Mouse (Mus musculus) lung, embryonic 15.5 days (tissue): ENCODE measurements around the gene Oas2. TPM values are rescaled to one million over a fixed set of nuclear protein-coding genes. Genes with fewer than 3 reads are reported as not detected.

Experiments used
- ATAC-seq: fragments of 200-750 bp; cut with Nextera tagmentation; 2 replicates; pipeline ENCODE4 v1.8.0; 2017; ENCODE audit warnings: moderate number of reproducible peaks, borderline replicate concordance; ENCODE audit not compliant: low FRiP score, low TSS enrichment; ENCODE audit errors: extremely low read depth
- H3K27ac ChIP-seq: fragments of 300-500 bp; sonication (generic); 2 replicates; pipeline ENCODE4 v1.5.1; 2015; ENCODE audit warnings: moderate library complexity, mild to moderate bottlenecking, inconsistent platforms
- H3K27me3 ChIP-seq: fragments of 300-500 bp; sonication (generic); 2 replicates; pipeline ENCODE4 v1.6.1; 2015; ENCODE audit warnings: inconsistent platforms
- H3K36me3 ChIP-seq: fragments of 300-500 bp; sonication (generic); 2 replicates; pipeline ENCODE4 v1.6.1; 2015; ENCODE audit warnings: inconsistent platforms
- H3K4me1 ChIP-seq: fragments of 300-500 bp; sonication (generic); 2 replicates; pipeline ENCODE4 v1.6.1; 2015; ENCODE audit warnings: inconsistent platforms
- H3K4me2 ChIP-seq: fragments of 300-500 bp; sonication (generic); 2 replicates; pipeline ENCODE4 v1.6.1; 2015; ENCODE audit warnings: inconsistent platforms, mild to moderate bottlenecking, moderate library complexity
- H3K4me3 ChIP-seq: fragments of 300-500 bp; sonication (generic); 2 replicates; pipeline ENCODE4 v1.5.1; 2015; ENCODE audit warnings: mild to moderate bottlenecking, inconsistent platforms
- H3K9ac ChIP-seq: fragments of 300-500 bp; sonication (generic); 2 replicates; pipeline ENCODE4 v1.6.1; 2015; ENCODE audit warnings: inconsistent platforms
- H3K9me3 ChIP-seq: fragments of 300-500 bp; sonication (generic); 2 replicates; pipeline ENCODE4 v1.6.1; 2016; ENCODE audit warnings: inconsistent platforms
- WGBS: fragments of 180-500 bp; shearing (Covaris S2); methylation state at CpG from one replicate; pipeline ENCODE4 v1.1.7; 2015; 5-methylcytosine and 5-hydroxymethylcytosine counted together
- polyA plus RNA-seq: library from polyadenylated mRNA; unstranded; fragments of >200 nt; fragmentation: Nextera tagmentation; extraction: Ambion mirVana; gene quantifications from 2 replicates; pipeline ENCODE4 v1.2.1, GENCODE M21; 2015

Oas2 gene
- polyA plus RNA-seq, 1 experiment from 2014 or later, result 0.34 TPM

- no peaks in the 10 kb centered on the region for H3K4me1 ChIP-seq
- H3K9ac ChIP-seq, result no peak overlapping the region
- H3K9me3 ChIP-seq, result no peaks in the 10 kb centered on the region
- no peaks in the 10 kb centered on the region for H3K36me3 ChIP-seq
- peak overlapping the region; percentile 3; the same call in 1 of the 2 replicates for H3K4me3 ChIP-seq
- WGBS, result 17% methylated on average over 35 of the region's 38 CpGs
- H3K27ac ChIP-seq, result no peak overlapping the region
- H3K4me2 ChIP-seq, result peak overlapping the region; percentile 26; the same call in 1 of the 2 replicates
- H3K27me3 ChIP-seq, result peaks cover 71% of the 10 kb centered on the region
- no peak for ATAC-seq
Measured at GRCm38 (mm10) chr5:120693931-120694694, 55.5 kb downstream of the Oas2 start.

DNA sequence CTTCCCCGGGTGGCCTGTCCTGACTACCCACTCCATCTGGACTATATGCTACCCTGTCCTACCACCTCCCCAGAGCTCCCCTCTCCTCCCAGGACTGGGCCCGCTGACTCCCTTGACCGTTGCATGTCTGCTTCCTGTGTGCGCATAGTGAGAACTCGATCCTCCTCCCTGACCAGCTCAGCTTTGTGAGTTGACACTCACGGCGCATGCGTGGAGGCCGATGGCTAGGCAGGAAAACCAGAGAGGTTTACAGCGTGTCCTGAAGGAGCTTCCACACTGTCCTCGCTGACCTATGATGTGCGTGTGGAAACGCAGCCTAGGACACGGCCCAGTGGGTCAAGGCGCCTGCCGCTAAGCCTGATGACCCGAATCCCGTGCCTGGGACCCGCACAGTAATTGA lies 57.6 kb downstream of the Oas2 start:
- Histone ChIP-seq H3K36me3 (no peaks in the 10 kb centered on the region), H3K4me1 (no peaks in the 10 kb centered on the region), H3K4me3 (no peak overlapping the region), H3K9ac (no peak overlapping the region), H3K9me3 (no peaks in the 10 kb centered on the region), H3K27me3 (peaks cover 56% of the 10 kb centered on the region), H3K27ac (no peak overlapping the region), H3K4me2 (no peak overlapping the region)
- ATAC-seq, result no peak
- WGBS, result 65% methylated on average over 19 of the region's 19 CpGs

GRCm38 (mm10) chr5:120690417-120690816 lies 59.2 kb downstream of the Oas2 start:
- Histone ChIP-seq H3K9ac (no peak overlapping the region), H3K27me3 (peaks cover 40% of the 10 kb centered on the region), H3K36me3 (no peaks in the 10 kb centered on the region), H3K9me3 (no peaks in the 10 kb centered on the region), H3K4me1 (no peaks in the 10 kb centered on the region), H3K27ac (no peak overlapping the region), H3K4me3 (no peak overlapping the region), H3K4me2 (no peak overlapping the region)
- ATAC-seq, result no peak
- WGBS, result 39% methylated on average over 4 of the region's 4 CpGs

- Histone ChIP-seq H3K4me3 (no peak overlapping the region), H3K9me3 (no peaks in the 10 kb centered on the region), H3K27ac (no peak overlapping the region), H3K27me3 (peaks cover 30% of the 10 kb centered on the region), H3K4me1 (no peaks in the 10 kb centered on the region), H3K36me3 (no peaks in the 10 kb centered on the region), H3K9ac (no peak overlapping the region), H3K4me2 (no peak overlapping the region)
- no peak for ATAC-seq
- WGBS, result 14% methylated on average over 4 of the region's 4 CpGs
Measured at GRCm38 (mm10) chr5:120688434-120688833, 61.2 kb downstream of the Oas2 start.

DNA sequence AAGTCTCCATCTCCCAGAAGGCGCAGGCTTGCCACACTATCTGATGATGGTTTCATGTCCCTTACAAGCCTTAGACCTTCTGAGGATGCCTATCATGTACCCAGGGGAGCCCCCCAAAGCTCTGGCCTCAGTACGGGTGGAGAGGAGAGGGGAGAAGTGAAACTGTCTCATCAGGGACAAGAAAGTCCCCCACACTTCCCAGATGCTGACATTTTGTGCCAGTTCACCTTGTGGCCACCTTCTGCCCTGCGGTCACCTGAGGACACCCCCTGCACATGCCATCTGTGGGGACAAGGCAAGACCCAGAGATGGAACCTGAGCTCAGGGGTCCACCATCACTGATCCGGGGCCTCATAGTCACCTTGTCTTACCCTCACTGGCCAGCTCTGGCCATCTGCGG lies 61.8 kb downstream of the Oas2 start:
- H3K4me1 ChIP-seq, result no peaks in the 10 kb centered on the region
- H3K36me3 ChIP-seq, result no peaks in the 10 kb centered on the region
- 86% methylated on average over 5 of the region's 5 CpGs for WGBS
- no peaks in the 10 kb centered on the region for H3K9me3 ChIP-seq
- H3K9ac ChIP-seq, result no peak overlapping the region
- H3K27ac ChIP-seq, result no peak overlapping the region
- H3K27me3 ChIP-seq, result peaks cover 30% of the 10 kb centered on the region
- H3K4me3 ChIP-seq, result no peak overlapping the region
- no peak overlapping the region for H3K4me2 ChIP-seq
- ATAC-seq, result no peak

DNA sequence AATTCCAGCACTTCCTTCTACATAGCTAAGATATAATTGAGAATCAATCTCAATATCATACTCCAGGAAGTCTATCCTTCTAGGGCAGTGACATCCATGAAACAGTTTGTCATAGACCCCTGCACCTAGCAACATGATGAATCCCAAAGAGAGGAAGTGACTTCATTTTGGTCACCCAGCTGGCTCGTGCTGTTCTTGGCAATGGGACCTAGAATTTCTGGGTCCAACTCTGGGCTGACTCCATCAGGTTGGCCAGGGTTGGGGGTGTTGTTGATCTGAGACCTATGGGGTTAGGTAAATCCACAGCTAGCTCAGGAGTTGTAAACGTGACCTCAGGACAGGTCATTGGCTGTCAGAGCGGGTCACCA lies 62.2 kb downstream of the Oas2 start:
- no peak overlapping the region for H3K27ac ChIP-seq
- no peaks in the 10 kb centered on the region for H3K4me1 ChIP-seq
- no peak overlapping the region for H3K4me2 ChIP-seq
- H3K9ac ChIP-seq, result no peak overlapping the region
- 57% methylated on average over 3 of the region's 3 CpGs for WGBS
- H3K9me3 ChIP-seq, result no peaks in the 10 kb centered on the region
- ATAC-seq, result no peak
- no peaks in the 10 kb centered on the region for H3K36me3 ChIP-seq
- H3K27me3 ChIP-seq, result peaks cover 30% of the 10 kb centered on the region
- H3K4me3 ChIP-seq, result no peak overlapping the region

DNA sequence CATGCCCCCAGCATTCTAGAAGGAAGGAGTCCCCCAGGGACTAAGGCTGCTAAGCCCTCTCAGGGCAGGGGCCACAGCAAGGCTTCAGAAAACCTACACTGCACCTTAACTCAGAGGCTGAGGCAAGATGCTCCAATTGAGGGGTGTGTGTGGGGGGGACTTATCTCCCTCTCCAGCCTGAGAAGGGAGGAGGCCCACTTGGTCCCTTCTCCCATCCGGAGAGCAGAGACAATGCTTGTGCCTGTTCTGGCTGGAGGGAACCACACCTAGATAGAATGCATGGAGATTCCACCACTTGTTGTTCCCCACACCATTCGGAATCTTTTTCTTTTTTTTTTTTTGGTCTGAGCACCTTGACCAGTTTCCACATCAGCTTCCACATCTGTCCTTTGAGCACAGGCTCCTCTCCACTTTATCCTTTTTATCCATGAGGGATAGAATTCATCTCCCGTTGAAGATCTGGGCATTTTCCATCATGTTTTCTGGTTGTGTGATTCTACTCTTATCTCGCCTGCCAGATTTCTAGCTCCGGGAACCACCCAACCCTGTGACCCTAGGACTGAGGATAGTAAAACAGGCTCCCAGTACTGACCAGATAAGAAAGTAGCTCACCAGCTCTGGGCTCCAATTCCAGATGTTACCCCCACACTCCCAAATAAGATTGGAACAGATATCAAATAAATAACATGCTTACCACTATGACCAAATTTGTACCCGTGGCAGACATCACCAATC lies 62.7 kb downstream of the Oas2 start:
- H3K36me3 ChIP-seq, result no peaks in the 10 kb centered on the region
- peaks cover 30% of the 10 kb centered on the region for H3K27me3 ChIP-seq
- no peaks in the 10 kb centered on the region for H3K4me1 ChIP-seq
- ATAC-seq, result no peak
- no peak overlapping the region for H3K27ac ChIP-seq
- H3K4me2 ChIP-seq, result no peak overlapping the region
- no peak overlapping the region for H3K9ac ChIP-seq
- no peaks in the 10 kb centered on the region for H3K9me3 ChIP-seq
- 63% methylated on average over 6 of the region's 6 CpGs for WGBS
- H3K4me3 ChIP-seq, result no peak overlapping the region

- Histone ChIP-seq H3K9ac (no peak overlapping the region), H3K36me3 (no peaks in the 10 kb centered on the region), H3K27me3 (peaks cover 30% of the 10 kb centered on the region), H3K9me3 (no peaks in the 10 kb centered on the region), H3K27ac (no peak overlapping the region), H3K4me1 (peaks cover under 1% of the 10 kb centered on the region; the same call in 1 of the 2 replicates), H3K4me3 (no peak overlapping the region), H3K4me2 (no peak overlapping the region)
- 64% methylated on average over 8 of the region's 8 CpGs for WGBS
- ATAC-seq, result no peak
Measured at GRCm38 (mm10) chr5:120685678-120686077, 64.0 kb downstream of the Oas2 start.

GRCm38 (mm10) chr5:120682982-120683771 lies 66.5 kb downstream of the Oas2 start:
- H3K27me3 ChIP-seq, result peaks cover 30% of the 10 kb centered on the region
- H3K4me1 ChIP-seq, result peaks cover 9% of the 10 kb centered on the region
- ATAC-seq, result no peak
- no peak overlapping the region for H3K27ac ChIP-seq
- no peaks in the 10 kb centered on the region for H3K36me3 ChIP-seq
- no peak overlapping the region for H3K9ac ChIP-seq
- 10% methylated on average over 24 of the region's 24 CpGs for WGBS
- no peaks in the 10 kb centered on the region for H3K9me3 ChIP-seq
- no peak overlapping the region for H3K4me2 ChIP-seq
- H3K4me3 ChIP-seq, result no peak overlapping the region

DNA sequence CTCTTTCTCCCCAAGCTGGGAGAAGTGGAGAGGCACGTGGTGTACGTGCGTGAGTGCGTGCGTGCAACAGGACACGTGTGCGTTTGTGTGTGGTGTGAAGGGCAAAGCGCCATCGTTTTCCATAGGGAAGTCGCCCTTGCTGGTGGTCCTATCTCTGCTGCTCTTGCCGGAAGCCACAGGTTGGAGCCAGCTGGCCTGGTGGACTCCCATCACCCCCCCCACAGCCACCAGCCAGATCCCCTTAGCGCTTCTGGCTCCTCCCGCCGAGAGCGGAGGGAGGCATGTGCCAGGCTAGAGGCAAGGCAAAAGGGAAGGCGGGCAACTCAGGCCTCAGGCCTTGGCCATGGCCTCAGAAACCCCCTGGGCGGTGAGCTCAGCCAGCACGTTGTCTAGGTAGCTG lies 68.7 kb downstream of the Oas2 start:
- H3K4me2 ChIP-seq, result no peak overlapping the region
- no peak for ATAC-seq
- 80% methylated on average over 18 of the region's 18 CpGs for WGBS
- H3K4me3 ChIP-seq, result no peak overlapping the region
- H3K36me3 ChIP-seq, result no peaks in the 10 kb centered on the region
- peaks cover 30% of the 10 kb centered on the region for H3K27me3 ChIP-seq
- H3K27ac ChIP-seq, result no peak overlapping the region
- peaks cover 9% of the 10 kb centered on the region for H3K4me1 ChIP-seq
- no peaks in the 10 kb centered on the region for H3K9me3 ChIP-seq
- H3K9ac ChIP-seq, result no peak overlapping the region; the same call in 1 of the 2 replicates
